Mouse (Mus musculus): ENCODE data around the gene Psen1. TPM values are rescaled to one million over a fixed set of nuclear protein-coding genes. Genes with fewer than 3 reads are reported as not detected.

Psen1 gene
- polyA plus RNA-seq, 1 experiment from 2014 or later, result 54.9 TPM

GRCm38 (mm10) chr12:83689087-83689432, 1.1 kb downstream of the Psen1 start:
- Histone ChIP-seq H3K4me2 (peak overlapping the region; percentile 87), H3K4me3 (ENCODE audit: low read depth, low read length) (peak overlapping the region; percentile 96), H3K27me3 (ENCODE audit: control insufficient read depth, insufficient read depth, low read length) (no peaks in the 10 kb centered on the region), H3K9me3 (replicated peaks; ENCODE audit: control insufficient read depth, low read length) (no peaks in the 10 kb centered on the region), H3K27ac (ENCODE audit: low read depth, low read length) (peak overlapping the region; percentile 92), H3K4me1 (ENCODE audit: control insufficient read depth, insufficient read depth, low read length) (peaks cover 6% of the 10 kb centered on the region; the same call in 1 of the 2 replicates), H3K36me3 (ENCODE audit: control insufficient read depth, insufficient read depth, low read length) (no peaks in the 10 kb centered on the region; the same call in 1 of the 2 replicates), H3K9ac (ENCODE audit: low read depth, low read length) (peak overlapping the region; percentile 96)
- 28% methylated on average over 6 of the region's 6 CpGs for WGBS (ENCODE audit: insufficient replicate concordance)
- ATAC-seq (replicated peaks; ENCODE audit: insufficient number of reproducible peaks, low FRiP score, low TSS enrichment), result no peak

- H3K4me2 ChIP-seq, result no peak overlapping the region
- H3K27ac ChIP-seq (ENCODE audit: low read depth, low read length), result no peak overlapping the region
- no peaks in the 10 kb centered on the region for H3K9me3 ChIP-seq (replicated peaks; ENCODE audit: control insufficient read depth, low read length)
- no peak for ATAC-seq (replicated peaks; ENCODE audit: insufficient number of reproducible peaks, low FRiP score, low TSS enrichment)
- no peaks in the 10 kb centered on the region for H3K36me3 ChIP-seq (ENCODE audit: control insufficient read depth, insufficient read depth, low read length)
- 88% methylated on average over 5 of the region's 5 CpGs for WGBS (ENCODE audit: insufficient replicate concordance)
- H3K27me3 ChIP-seq (ENCODE audit: control insufficient read depth, insufficient read depth, low read length), result no peaks in the 10 kb centered on the region
- no peak overlapping the region for H3K4me3 ChIP-seq (ENCODE audit: low read depth, low read length)
- H3K9ac ChIP-seq (ENCODE audit: low read depth, low read length), result no peak overlapping the region
- H3K4me1 ChIP-seq (ENCODE audit: control insufficient read depth, insufficient read depth, low read length), result peaks cover 11% of the 10 kb centered on the region
Observed at GRCm38 (mm10) chr12:83694011-83694410, 6.1 kb downstream of the Psen1 start.

GRCm38 (mm10) chr12:83694669-83695068, 6.7 kb downstream of the Psen1 start:
- H3K9ac ChIP-seq (ENCODE audit: low read depth, low read length), result no peak overlapping the region
- WGBS (ENCODE audit: insufficient replicate concordance), result 92% methylated on average over 3 of the region's 3 CpGs
- no peaks in the 10 kb centered on the region for H3K27me3 ChIP-seq (ENCODE audit: control insufficient read depth, insufficient read depth, low read length)
- H3K36me3 ChIP-seq (ENCODE audit: control insufficient read depth, insufficient read depth, low read length), result no peaks in the 10 kb centered on the region
- no peaks in the 10 kb centered on the region for H3K9me3 ChIP-seq (replicated peaks; ENCODE audit: control insufficient read depth, low read length)
- H3K4me3 ChIP-seq (ENCODE audit: low read depth, low read length), result no peak overlapping the region
- ATAC-seq (replicated peaks; ENCODE audit: insufficient number of reproducible peaks, low FRiP score, low TSS enrichment), result no peak
- peaks cover 6% of the 10 kb centered on the region for H3K4me1 ChIP-seq (ENCODE audit: control insufficient read depth, insufficient read depth, low read length)
- no peak overlapping the region for H3K4me2 ChIP-seq
- H3K27ac ChIP-seq (ENCODE audit: low read depth, low read length), result no peak overlapping the region

- Histone ChIP-seq H3K9me3 (replicated peaks; ENCODE audit: control insufficient read depth, low read length) (no peaks in the 10 kb centered on the region), H3K4me1 (ENCODE audit: control insufficient read depth, insufficient read depth, low read length) (peaks cover 6% of the 10 kb centered on the region), H3K4me3 (ENCODE audit: low read depth, low read length) (no peak overlapping the region), H3K9ac (ENCODE audit: low read depth, low read length) (no peak overlapping the region), H3K4me2 (no peak overlapping the region), H3K27ac (ENCODE audit: low read depth, low read length) (no peak overlapping the region), H3K36me3 (ENCODE audit: control insufficient read depth, insufficient read depth, low read length) (peaks cover 2% of the 10 kb centered on the region; the same call in 1 of the 2 replicates), H3K27me3 (ENCODE audit: control insufficient read depth, insufficient read depth, low read length) (no peaks in the 10 kb centered on the region)
- no peak for ATAC-seq (replicated peaks; ENCODE audit: insufficient number of reproducible peaks, low FRiP score, low TSS enrichment)
- 81% methylated on average over 4 of the region's 4 CpGs for WGBS (ENCODE audit: insufficient replicate concordance)
Observed at GRCm38 (mm10) chr12:83698637-83699036, 10.7 kb downstream of the Psen1 start.

GRCm38 (mm10) chr12:83701608-83702007, 13.7 kb downstream of the Psen1 start:
- Histone ChIP-seq H3K27me3 (ENCODE audit: control insufficient read depth, insufficient read depth, low read length) (no peaks in the 10 kb centered on the region), H3K27ac (ENCODE audit: low read depth, low read length) (no peak overlapping the region), H3K4me1 (ENCODE audit: control insufficient read depth, insufficient read depth, low read length) (no peaks in the 10 kb centered on the region), H3K9ac (ENCODE audit: low read depth, low read length) (no peak overlapping the region), H3K36me3 (ENCODE audit: control insufficient read depth, insufficient read depth, low read length) (peaks cover 2% of the 10 kb centered on the region; the same call in 1 of the 2 replicates), H3K4me2 (no peak overlapping the region), H3K4me3 (ENCODE audit: low read depth, low read length) (no peak overlapping the region), H3K9me3 (replicated peaks; ENCODE audit: control insufficient read depth, low read length) (no peaks in the 10 kb centered on the region)
- 95% methylated on average over 7 of the region's 7 CpGs for WGBS (ENCODE audit: insufficient replicate concordance)
- ATAC-seq (replicated peaks; ENCODE audit: insufficient number of reproducible peaks, low FRiP score, low TSS enrichment), result no peak

GRCm38 (mm10) chr12:83702796-83703195, 14.8 kb downstream of the Psen1 start:
- WGBS (ENCODE audit: insufficient replicate concordance), result 78% methylated on average over 4 of the region's 4 CpGs
- Histone ChIP-seq H3K4me2 (no peak overlapping the region), H3K27ac (ENCODE audit: low read depth, low read length) (no peak overlapping the region), H3K9me3 (replicated peaks; ENCODE audit: control insufficient read depth, low read length) (no peaks in the 10 kb centered on the region), H3K4me3 (ENCODE audit: low read depth, low read length) (no peak overlapping the region), H3K9ac (ENCODE audit: low read depth, low read length) (no peak overlapping the region), H3K36me3 (ENCODE audit: control insufficient read depth, insufficient read depth, low read length) (peaks cover 2% of the 10 kb centered on the region; the same call in 1 of the 2 replicates), H3K4me1 (ENCODE audit: control insufficient read depth, insufficient read depth, low read length) (no peaks in the 10 kb centered on the region), H3K27me3 (ENCODE audit: control insufficient read depth, insufficient read depth, low read length) (no peaks in the 10 kb centered on the region)
- no peak for ATAC-seq (replicated peaks; ENCODE audit: insufficient number of reproducible peaks, low FRiP score, low TSS enrichment)

- Histone ChIP-seq H3K27ac (ENCODE audit: low read depth, low read length) (no peak overlapping the region), H3K4me2 (no peak overlapping the region), H3K4me1 (ENCODE audit: control insufficient read depth, insufficient read depth, low read length) (no peaks in the 10 kb centered on the region), H3K36me3 (ENCODE audit: control insufficient read depth, insufficient read depth, low read length) (no peaks in the 10 kb centered on the region; the same call in 1 of the 2 replicates), H3K4me3 (ENCODE audit: low read depth, low read length) (no peak overlapping the region), H3K27me3 (ENCODE audit: control insufficient read depth, insufficient read depth, low read length) (no peaks in the 10 kb centered on the region), H3K9ac (ENCODE audit: low read depth, low read length) (no peak overlapping the region), H3K9me3 (replicated peaks; ENCODE audit: control insufficient read depth, low read length) (no peaks in the 10 kb centered on the region)
- 92% methylated on average over 4 of the region's 4 CpGs for WGBS (ENCODE audit: insufficient replicate concordance)
- ATAC-seq (replicated peaks; ENCODE audit: insufficient number of reproducible peaks, low FRiP score, low TSS enrichment), result no peak
Observed at GRCm38 (mm10) chr12:83706951-83707350, 19.0 kb downstream of the Psen1 start.

GRCm38 (mm10) chr12:83708160-83709092, 20.5 kb downstream of the Psen1 start:
- peaks cover 9% of the 10 kb centered on the region for H3K36me3 ChIP-seq (ENCODE audit: control insufficient read depth, insufficient read depth, low read length)
- 0 out of 2 replicates have a peak, but pooled peaks have one; percentile 31 for ATAC-seq (replicated peaks; ENCODE audit: insufficient number of reproducible peaks, low FRiP score, low TSS enrichment)

More at GRCm38 (mm10) chr12:83708160-83709092, 20.5 kb downstream of the Psen1 start:
- Histone ChIP-seq H3K27ac (ENCODE audit: low read depth, low read length) (no peak overlapping the region), H3K4me3 (ENCODE audit: low read depth, low read length) (no peak overlapping the region), H3K9ac (ENCODE audit: low read depth, low read length) (no peak overlapping the region), H3K9me3 (replicated peaks; ENCODE audit: control insufficient read depth, low read length) (no peaks in the 10 kb centered on the region), H3K27me3 (ENCODE audit: control insufficient read depth, insufficient read depth, low read length) (no peaks in the 10 kb centered on the region), H3K4me2 (no peak overlapping the region), H3K4me1 (ENCODE audit: control insufficient read depth, insufficient read depth, low read length) (no peaks in the 10 kb centered on the region)
- 74% methylated on average over 7 of the region's 7 CpGs for WGBS (ENCODE audit: insufficient replicate concordance)
